Mouse (Mus musculus) splenic B cell, adult 2 months (primary cell): ENCODE results near the gene A730049H05Rik.

Source experiments
- DNase-seq: peaks from one replicate; pipeline ENCODE4 v3.0.0-alpha.2; 2011; ENCODE audit warnings: low read depth, low spot score
- H3K27me3 ChIP-seq: 2 replicates; pipeline ENCODE4 v1.6.1; 2012; ENCODE audit warnings: mild to moderate bottlenecking, low read length, moderate library complexity, mixed read lengths; ENCODE audit not compliant: control insufficient read depth, poor library complexity, insufficient read depth, severe bottlenecking
- H3K36me3 ChIP-seq: 2 replicates; pipeline ENCODE4 v1.6.1; 2012; ENCODE audit warnings: mild to moderate bottlenecking, low read length, moderate library complexity, mixed read lengths; ENCODE audit not compliant: control insufficient read depth, poor library complexity, insufficient read depth, severe bottlenecking

Gene A730049H05Rik

DNA sequence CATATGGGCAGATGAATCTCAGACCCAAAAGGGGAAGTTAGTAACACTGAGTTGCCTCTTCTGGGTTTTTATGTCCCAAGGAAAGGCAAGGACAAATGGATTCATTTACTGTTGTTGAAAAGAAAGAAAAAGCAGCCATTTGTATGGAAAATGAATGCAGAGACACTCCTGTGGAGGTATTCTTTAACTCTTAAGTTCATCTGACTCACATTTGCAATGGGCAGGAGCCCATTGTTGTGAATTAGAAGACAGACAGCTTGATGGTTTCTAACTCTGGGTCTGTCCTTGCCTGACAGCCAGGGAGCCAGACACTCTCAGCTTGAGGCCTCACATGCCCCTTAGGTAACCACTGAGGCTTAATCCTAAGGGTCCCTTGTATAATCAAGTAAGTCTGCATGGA lies 4.7 kb upstream of the A730049H05Rik start:
- Histone ChIP-seq H3K36me3 (no peaks in the 10 kb centered on the region), H3K27me3 (no peaks in the 10 kb centered on the region)
- no peak for DNase-seq

DNA sequence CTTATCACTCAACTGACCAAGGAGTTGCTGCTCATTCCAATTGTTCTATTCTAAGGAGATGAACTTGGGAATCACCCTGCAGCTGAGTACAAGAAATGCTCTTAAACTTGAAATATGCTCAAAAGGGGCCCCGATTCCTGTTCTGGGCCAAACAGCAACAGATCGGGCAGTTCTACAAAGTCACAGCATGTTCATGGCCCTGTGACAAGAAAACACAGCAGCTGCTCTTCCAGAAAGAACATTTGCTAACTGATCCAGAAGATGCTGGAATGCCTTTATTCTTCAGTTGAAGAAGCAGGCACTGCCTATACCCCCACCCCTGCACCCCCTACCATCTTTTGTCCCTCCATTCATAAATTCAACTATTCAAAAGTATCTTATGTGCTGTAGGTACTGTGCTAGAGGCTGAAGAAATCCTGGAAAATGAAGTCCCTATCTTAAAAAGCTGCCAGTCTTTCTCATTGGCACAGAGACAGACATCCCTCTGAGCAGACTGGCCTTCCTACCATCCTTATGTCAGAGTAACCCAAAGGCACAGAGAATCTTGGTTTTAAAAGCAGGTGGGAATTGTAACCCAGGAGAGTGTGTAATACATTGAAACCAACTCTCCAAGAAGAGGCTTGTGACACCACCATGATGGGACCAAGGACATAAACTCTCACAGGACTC lies 3.4 kb upstream of the A730049H05Rik start:
- no peak for DNase-seq
- H3K27me3 ChIP-seq = no peaks in the 10 kb centered on the region
- H3K36me3 ChIP-seq = no peaks in the 10 kb centered on the region

- Histone ChIP-seq H3K27me3 (no peaks in the 10 kb centered on the region), H3K36me3 (no peaks in the 10 kb centered on the region)
- no peak for DNase-seq
Observed at GRCm38 (mm10) chr6:92817661-92818060, 1.4 kb downstream of the A730049H05Rik start.

DNA sequence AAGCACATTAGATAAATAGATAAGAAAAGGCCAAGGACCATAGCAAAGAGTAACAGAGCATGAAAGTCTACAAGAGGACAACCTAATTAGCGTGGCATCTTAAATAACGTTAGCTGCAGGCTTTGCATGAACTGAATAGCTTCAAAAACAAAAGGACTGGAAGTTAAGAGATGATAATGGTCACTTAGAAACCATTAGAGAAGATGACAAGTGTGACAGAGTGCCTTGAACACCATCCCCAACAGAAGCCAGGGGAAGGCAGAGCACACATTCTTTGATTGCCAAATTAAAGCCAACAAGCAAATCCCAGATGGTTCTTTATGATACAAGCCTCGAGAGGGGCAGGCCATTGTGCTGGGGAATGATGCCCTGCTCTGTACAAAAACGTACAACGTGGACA lies 5.3 kb downstream of the A730049H05Rik start:
- no peak for DNase-seq
- Histone ChIP-seq H3K36me3 (no peaks in the 10 kb centered on the region), H3K27me3 (no peaks in the 10 kb centered on the region)

DNA sequence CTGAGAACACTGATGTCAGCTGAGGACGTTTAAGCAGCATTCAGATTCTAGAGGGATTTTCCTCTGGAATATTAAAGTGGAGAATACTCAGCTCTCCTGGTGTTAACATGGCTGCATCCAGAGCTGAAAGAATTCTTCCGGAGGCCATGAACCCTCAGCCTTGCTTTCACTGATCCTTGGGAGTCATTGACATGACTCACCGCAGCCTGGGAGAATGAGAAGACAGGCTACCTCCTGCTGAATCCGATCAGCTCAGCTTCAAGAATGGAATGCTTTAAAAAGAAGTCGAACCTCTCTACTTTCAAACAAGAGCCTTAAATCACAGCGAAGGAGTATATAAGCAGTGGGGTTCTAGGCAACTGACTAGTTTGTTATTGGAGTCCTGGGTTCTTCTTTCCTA lies 5.7 kb downstream of the A730049H05Rik start:
- no peak for DNase-seq
- no peaks in the 10 kb centered on the region for H3K36me3 ChIP-seq
- H3K27me3 ChIP-seq = no peaks in the 10 kb centered on the region

DNA sequence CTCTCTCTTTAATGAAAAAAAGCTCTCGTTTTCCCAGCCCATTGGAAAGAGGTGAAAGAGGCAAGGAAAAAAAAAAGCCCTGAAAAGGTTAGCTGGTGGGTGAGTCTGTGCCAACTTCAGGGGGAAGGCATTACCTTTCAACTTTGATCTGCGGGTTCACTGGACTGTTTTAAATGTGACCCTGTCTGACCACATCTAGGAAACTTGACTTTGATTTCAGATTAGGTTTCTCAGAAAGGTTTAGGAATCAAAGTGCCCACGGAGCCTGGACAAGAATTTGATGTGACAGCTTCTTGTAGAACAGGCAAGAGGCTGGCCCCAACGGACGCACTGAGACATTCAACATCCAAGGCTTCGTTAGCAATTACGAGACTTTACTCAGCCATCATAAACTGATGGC lies 7.7 kb downstream of the A730049H05Rik start:
- DNase-seq = no peak
- Histone ChIP-seq H3K27me3 (no peaks in the 10 kb centered on the region), H3K36me3 (no peaks in the 10 kb centered on the region)

DNA sequence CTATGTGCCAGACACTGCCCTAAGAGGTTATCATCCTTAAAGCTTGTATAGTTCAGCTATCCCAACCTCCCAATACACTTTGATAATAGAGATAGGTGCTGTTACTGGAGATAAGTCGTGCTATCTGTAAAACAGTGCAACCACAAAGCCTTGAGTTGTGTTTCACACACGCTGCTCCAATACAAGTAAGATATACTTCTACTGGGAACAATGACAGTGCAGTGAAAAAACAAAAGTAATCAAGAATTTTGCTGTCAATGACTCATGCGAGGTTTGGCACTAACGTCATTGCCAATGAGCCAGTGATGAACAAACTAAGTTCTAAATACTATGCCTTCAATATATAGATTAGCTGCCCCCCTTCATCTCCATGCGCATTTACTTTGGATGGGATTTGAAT lies 10.3 kb downstream of the A730049H05Rik start:
- no peaks in the 10 kb centered on the region for H3K36me3 ChIP-seq
- H3K27me3 ChIP-seq = no peaks in the 10 kb centered on the region
- no peak for DNase-seq

- Histone ChIP-seq H3K36me3 (no peaks in the 10 kb centered on the region), H3K27me3 (no peaks in the 10 kb centered on the region)
- DNase-seq = no peak
Observed at GRCm38 (mm10) chr6:92827360-92827759, 11.1 kb downstream of the A730049H05Rik start.

- DNase-seq = no peak
- no peaks in the 10 kb centered on the region for H3K27me3 ChIP-seq
- H3K36me3 ChIP-seq = no peaks in the 10 kb centered on the region
Observed at GRCm38 (mm10) chr6:92829148-92829547, 12.9 kb downstream of the A730049H05Rik start.

- Histone ChIP-seq H3K36me3 (no peaks in the 10 kb centered on the region), H3K27me3 (no peaks in the 10 kb centered on the region)
- DNase-seq = no peak
Observed at GRCm38 (mm10) chr6:92831106-92831505, 14.8 kb downstream of the A730049H05Rik start.

- Histone ChIP-seq H3K27me3 (no peaks in the 10 kb centered on the region), H3K36me3 (no peaks in the 10 kb centered on the region)
Observed at GRCm38 (mm10) chr6:92842000-92842399, 25.7 kb downstream of the A730049H05Rik start.

GRCm38 (mm10) chr6:92843474-92843873 lies 27.2 kb downstream of the A730049H05Rik start:
- Histone ChIP-seq H3K27me3 (no peaks in the 10 kb centered on the region), H3K36me3 (no peaks in the 10 kb centered on the region)
- DNase-seq = no peak

More at GRCm38 (mm10) chr6:92842000-92842399, 25.7 kb downstream of the A730049H05Rik start:
- no peak for DNase-seq

GRCm38 (mm10) chr6:92845898-92846297 lies 29.6 kb downstream of the A730049H05Rik start:
- H3K36me3 ChIP-seq = no peaks in the 10 kb centered on the region
- no peaks in the 10 kb centered on the region for H3K27me3 ChIP-seq
- DNase-seq = no peak

DNA sequence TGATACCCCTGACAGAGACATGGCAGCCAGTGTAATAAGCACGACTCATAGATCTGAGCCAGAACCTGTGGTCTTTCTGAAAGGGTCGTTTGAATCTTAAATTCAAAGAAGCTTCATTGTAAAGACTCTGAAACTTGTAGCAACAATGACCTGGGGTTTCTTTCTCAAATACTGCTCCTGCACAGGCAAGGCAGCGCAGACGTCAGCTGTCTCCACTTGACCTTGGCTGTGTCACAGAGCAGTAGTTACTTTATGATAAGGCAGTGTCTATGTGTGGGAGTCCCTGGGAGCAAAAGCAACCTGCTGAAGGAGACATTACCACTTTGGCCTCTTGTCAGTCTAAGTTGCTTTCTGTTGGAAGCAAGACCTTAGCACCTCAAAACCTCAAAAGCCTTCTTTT lies 30.3 kb downstream of the A730049H05Rik start:
- DNase-seq = no peak
- no peaks in the 10 kb centered on the region for H3K36me3 ChIP-seq
- no peaks in the 10 kb centered on the region for H3K27me3 ChIP-seq

GRCm38 (mm10) chr6:92849208-92849607 lies 32.9 kb downstream of the A730049H05Rik start:
- no peaks in the 10 kb centered on the region for H3K36me3 ChIP-seq
- H3K27me3 ChIP-seq = no peaks in the 10 kb centered on the region
- DNase-seq = no peak

- no peak for DNase-seq
- no peaks in the 10 kb centered on the region for H3K36me3 ChIP-seq
- no peaks in the 10 kb centered on the region for H3K27me3 ChIP-seq
Observed at GRCm38 (mm10) chr6:92850250-92850649, 34.0 kb downstream of the A730049H05Rik start.
